Mouse (Mus musculus): ENCODE results near the gene 4930452B06Rik.

GRCm38 (mm10) chr14:8620580-8620979, 45.5 kb downstream of the 4930452B06Rik start:
- TF ChIP-seq POLR2A (IDR thresholded peaks at IDR 0.05; ENCODE audit: borderline replicate concordance, extremely low read depth, low read depth, low read length): no peak
- TF ChIP-seq CTCF (IDR thresholded peaks at IDR 0.05; ENCODE audit: insufficient read depth, low read length): no peak
